Mouse (Mus musculus) heart, embryonic 16.5 days (tissue): Measurements from ENCODE around the gene Pld6. TPM values are rescaled to one million over a fixed set of nuclear protein-coding genes. Genes with fewer than 3 reads are reported as not detected.

ENCODE experiments used
- ATAC-seq: fragments of 200-750 bp; cut with Nextera tagmentation; replicated peaks from 2 replicates; pipeline ENCODE4 v1.8.0; 2017; ENCODE audit warnings: moderate number of reproducible peaks; ENCODE audit not compliant: insufficient read depth, low FRiP score; ENCODE audit errors: extremely low read depth
- H3K27ac ChIP-seq: fragments of 300-500 bp; sonication (generic); 2 replicates; pipeline ENCODE4 v1.5.1; 2014; ENCODE audit warnings: mild to moderate bottlenecking, low read length, control low read depth, moderate library complexity
- H3K27me3 ChIP-seq: fragments of 300-500 bp; sonication (generic); 2 replicates; pipeline ENCODE4 v1.6.1; 2014; ENCODE audit warnings: low read length, mixed read lengths; ENCODE audit not compliant: control insufficient read depth, insufficient read depth
- H3K36me3 ChIP-seq: fragments of 300-500 bp; sonication (generic); 2 replicates; pipeline ENCODE4 v1.6.1; 2014; ENCODE audit not compliant: control insufficient read depth, insufficient read depth
- H3K4me1 ChIP-seq: fragments of 300-500 bp; sonication (generic); 2 replicates; pipeline ENCODE4 v1.6.1; 2014; ENCODE audit warnings: low read length, mixed read lengths; ENCODE audit not compliant: control insufficient read depth, insufficient read depth
- H3K4me2 ChIP-seq: fragments of 300-500 bp; sonication (generic); 2 replicates; pipeline ENCODE4 v1.6.1; 2014; ENCODE audit warnings: low read depth, mild to moderate bottlenecking, control low read depth, low read length
- H3K4me3 ChIP-seq: fragments of 300-500 bp; sonication (generic); 2 replicates; pipeline ENCODE4 v1.5.1; 2014; ENCODE audit warnings: mild to moderate bottlenecking, control low read depth, low read length
- H3K9ac ChIP-seq: fragments of 300-500 bp; sonication (generic); 2 replicates; pipeline ENCODE4 v1.6.1; 2014; ENCODE audit warnings: low read length, control low read depth
- H3K9me3 ChIP-seq: fragments of 300-500 bp; sonication (generic); replicated peaks from 2 replicates; pipeline ENCODE4 v1.6.1; 2016; ENCODE audit warnings: low read length; ENCODE audit not compliant: control insufficient read depth
- WGBS: fragments of 180-500 bp; shearing (Covaris S2); extraction: QIAGEN DNeasy Blood & Tissue Kit; methylation state at CpG from one replicate; pipeline ENCODE4 v1.1.7; 2014; 5-methylcytosine and 5-hydroxymethylcytosine counted together
- polyA plus RNA-seq: library from polyadenylated mRNA; unstranded; fragments of >200 nt; fragmentation: Nextera tagmentation; extraction: Ambion mirVana; gene quantifications from 2 replicates; pipeline ENCODE4 v1.2.1, GENCODE M21; 2015

Pld6 gene
- polyA plus RNA-seq, 1 experiment from 2014 or later, result 4.8 TPM

- no peak for ATAC-seq
- Histone ChIP-seq H3K4me1 (peaks cover 23% of the 10 kb centered on the region), H3K27me3 (no peaks in the 10 kb centered on the region), H3K4me3 (no peak overlapping the region), H3K4me2 (no peak overlapping the region), H3K9me3 (no peaks in the 10 kb centered on the region), H3K36me3 (peaks cover 52% of the 10 kb centered on the region), H3K27ac (no peak overlapping the region), H3K9ac (no peak overlapping the region)
- 96% methylated on average over 6 of the region's 6 CpGs for WGBS
Measured at GRCm38 (mm10) chr11:59760796-59761195, 26.6 kb downstream of the Pld6 start.

GRCm38 (mm10) chr11:59759626-59760025 lies 27.8 kb downstream of the Pld6 start:
- H3K9me3 ChIP-seq, result no peaks in the 10 kb centered on the region
- peak overlapping the region; percentile 81 for H3K27ac ChIP-seq
- H3K4me1 ChIP-seq, result peaks cover 23% of the 10 kb centered on the region
- no peaks in the 10 kb centered on the region for H3K27me3 ChIP-seq
- peaks cover 52% of the 10 kb centered on the region for H3K36me3 ChIP-seq
- H3K9ac ChIP-seq, result 0 out of 2 replicates have a peak overlapping the region, but pooled peaks have one; percentile 11
- ATAC-seq, result no peak
- WGBS, result 74% methylated on average over 2 of the region's 2 CpGs
- H3K4me2 ChIP-seq, result peak overlapping the region; percentile 23; the same call in 1 of the 2 replicates
- no peak overlapping the region for H3K4me3 ChIP-seq

GRCm38 (mm10) chr11:59759178-59759577 lies 28.3 kb downstream of the Pld6 start:
- no peaks in the 10 kb centered on the region for H3K9me3 ChIP-seq
- H3K4me1 ChIP-seq, result peaks cover 23% of the 10 kb centered on the region
- peak overlapping the region; percentile 23; the same call in 1 of the 2 replicates for H3K4me2 ChIP-seq
- no peak overlapping the region for H3K4me3 ChIP-seq
- no peaks in the 10 kb centered on the region for H3K27me3 ChIP-seq
- 32% methylated on average over 4 of the region's 4 CpGs for WGBS
- peak overlapping the region; percentile 81 for H3K27ac ChIP-seq
- peaks cover 47% of the 10 kb centered on the region for H3K36me3 ChIP-seq
- peak; percentile 84 for ATAC-seq
- H3K9ac ChIP-seq, result 0 out of 2 replicates have a peak overlapping the region, but pooled peaks have one; percentile 11

- Histone ChIP-seq H3K4me1 (peaks cover 23% of the 10 kb centered on the region), H3K36me3 (peaks cover 51% of the 10 kb centered on the region), H3K9ac (no peak overlapping the region), H3K4me3 (no peak overlapping the region), H3K27me3 (no peaks in the 10 kb centered on the region), H3K9me3 (no peaks in the 10 kb centered on the region), H3K27ac (peak overlapping the region; percentile 81), H3K4me2 (no peak overlapping the region)
- WGBS, result 68% methylated on average over 9 of the region's 9 CpGs
- ATAC-seq, result 0 out of 2 replicates have a peak, but pooled peaks have one; percentile 20
Measured at GRCm38 (mm10) chr11:59758191-59758985, 29.1 kb downstream of the Pld6 start.

- 91% methylated on average over 4 of the region's 4 CpGs for WGBS
- no peaks in the 10 kb centered on the region for H3K27me3 ChIP-seq
- H3K4me3 ChIP-seq, result no peak overlapping the region
- peaks cover 59% of the 10 kb centered on the region for H3K36me3 ChIP-seq
- H3K9ac ChIP-seq, result no peak overlapping the region
- peaks cover 23% of the 10 kb centered on the region for H3K4me1 ChIP-seq
- no peak for ATAC-seq
- no peak overlapping the region for H3K4me2 ChIP-seq
- H3K9me3 ChIP-seq, result no peaks in the 10 kb centered on the region
- no peak overlapping the region for H3K27ac ChIP-seq
Measured at GRCm38 (mm10) chr11:59756351-59756750, 31.1 kb downstream of the Pld6 start.

- Histone ChIP-seq H3K36me3 (peaks cover 57% of the 10 kb centered on the region), H3K9me3 (no peaks in the 10 kb centered on the region), H3K27ac (no peak overlapping the region), H3K4me2 (no peak overlapping the region), H3K4me1 (peaks cover 17% of the 10 kb centered on the region), H3K9ac (no peak overlapping the region), H3K27me3 (no peaks in the 10 kb centered on the region), H3K4me3 (no peak overlapping the region)
- 80% methylated on average over 6 of the region's 6 CpGs for WGBS
- ATAC-seq, result no peak
Measured at GRCm38 (mm10) chr11:59754504-59754903, 32.9 kb downstream of the Pld6 start.

GRCm38 (mm10) chr11:59749050-59749449 lies 38.4 kb downstream of the Pld6 start:
- no peak for ATAC-seq
- Histone ChIP-seq H3K9me3 (no peaks in the 10 kb centered on the region), H3K4me2 (no peak overlapping the region), H3K27ac (no peak overlapping the region), H3K4me1 (no peaks in the 10 kb centered on the region), H3K9ac (no peak overlapping the region), H3K4me3 (no peak overlapping the region), H3K27me3 (no peaks in the 10 kb centered on the region), H3K36me3 (peaks cover 51% of the 10 kb centered on the region)
- WGBS, result 86% methylated on average over 3 of the region's 3 CpGs

GRCm38 (mm10) chr11:59746614-59747013 lies 40.8 kb downstream of the Pld6 start:
- Histone ChIP-seq H3K9ac (no peak overlapping the region), H3K9me3 (no peaks in the 10 kb centered on the region), H3K27ac (no peak overlapping the region), H3K4me1 (no peaks in the 10 kb centered on the region), H3K4me3 (no peak overlapping the region), H3K4me2 (no peak overlapping the region), H3K27me3 (no peaks in the 10 kb centered on the region), H3K36me3 (peaks cover 52% of the 10 kb centered on the region)
- no peak for ATAC-seq
- WGBS, result 82% methylated on average over 2 of the region's 2 CpGs

- WGBS, result 83% methylated on average over 5 of the region's 5 CpGs
- H3K9ac ChIP-seq, result no peak overlapping the region
- H3K27me3 ChIP-seq, result no peaks in the 10 kb centered on the region
- H3K36me3 ChIP-seq, result peaks cover 53% of the 10 kb centered on the region
- H3K4me3 ChIP-seq, result no peak overlapping the region
- H3K4me1 ChIP-seq, result no peaks in the 10 kb centered on the region
- no peak overlapping the region for H3K27ac ChIP-seq
- no peak for ATAC-seq
- no peaks in the 10 kb centered on the region for H3K9me3 ChIP-seq
- H3K4me2 ChIP-seq, result no peak overlapping the region
Measured at GRCm38 (mm10) chr11:59745851-59746250, 41.6 kb downstream of the Pld6 start.
